Mouse (Mus musculus) gastrocnemius, postnatal 14 days (tissue): ENCODE results near the gene Olfr787. TPM values are rescaled to one million over a fixed set of nuclear protein-coding genes. Genes with fewer than 3 reads are reported as not detected.

Experiments
- DNase-seq: peaks from one replicate; pipeline ENCODE4 v3.0.0; 2021; ENCODE audit warnings: mixed read lengths
- intact Hi-C: fragments of 180-260 bp; cut with DNase I; formaldehyde crosslinking; loops from one replicate; pipeline ENCODE4 v1.15.1; 2025; ENCODE audit warnings: low total_unique reads
- long read RNA-seq, 2 experiments: library from polyadenylated mRNA; stranded (forward); transcript quantifications; one replicate each; pipeline ENCODE4 v2.0.0; 2021
- total RNA-seq, 2 experiments: library from RNA; stranded (reverse); gene quantifications; 2 replicates each; pipeline ENCODE4 v1.2.3; 2021

Olfr787 gene
- total RNA-seq: not detected
- long read RNA-seq, experiment 1: 0 reads
- long read RNA-seq, experiment 2: 0 reads

DNA sequence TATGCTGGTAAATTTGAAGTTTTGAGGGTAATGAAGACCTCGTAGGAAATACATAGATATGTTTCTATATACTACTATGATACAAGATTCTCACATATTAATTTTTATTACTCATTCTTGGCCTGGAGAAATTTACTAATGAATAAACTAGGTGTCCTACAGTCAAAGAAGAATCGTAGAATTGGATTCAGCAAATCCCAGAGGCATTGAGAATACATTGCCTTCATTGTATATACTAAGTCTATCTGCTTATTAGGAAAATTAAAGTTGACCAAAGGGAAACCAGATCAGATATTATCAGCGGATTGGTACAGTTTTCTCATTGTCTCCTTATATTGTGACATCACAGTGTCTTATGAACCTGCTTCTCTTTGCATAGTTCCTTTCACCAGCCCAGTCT, at the start of gene Olfr787:
Olfr787 (plus strand) TSS at position 301 of the 400 bp plus-strand sequence.
- DNase-seq: no peak
- intact Hi-C loops: no loop called here

DNA sequence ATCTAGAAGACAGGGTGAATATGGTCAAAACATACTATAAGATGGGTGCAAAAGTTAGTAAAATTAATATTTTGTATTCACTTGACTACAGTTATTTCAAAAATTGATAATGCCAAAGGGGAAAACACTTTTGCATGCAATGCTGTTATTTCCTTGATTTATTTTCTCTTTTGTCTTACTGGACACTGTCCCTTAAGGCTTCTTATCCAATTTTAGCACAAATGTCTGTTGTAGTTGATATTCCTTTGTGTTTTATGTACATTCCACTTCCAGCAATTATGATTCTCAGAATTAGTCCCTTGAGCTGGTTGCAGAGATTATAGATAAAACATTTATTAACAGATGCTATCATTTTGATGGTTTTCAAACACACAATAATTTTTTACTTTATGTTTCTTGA, 34.7 kb upstream of the Olfr787 start, which contains the start of gene Olfr786:
Olfr786 (plus strand) TSS at position 301 of the 400 bp plus-strand sequence.
- intact Hi-C loops: no loop called here
- DNase-seq: no peak

DNA sequence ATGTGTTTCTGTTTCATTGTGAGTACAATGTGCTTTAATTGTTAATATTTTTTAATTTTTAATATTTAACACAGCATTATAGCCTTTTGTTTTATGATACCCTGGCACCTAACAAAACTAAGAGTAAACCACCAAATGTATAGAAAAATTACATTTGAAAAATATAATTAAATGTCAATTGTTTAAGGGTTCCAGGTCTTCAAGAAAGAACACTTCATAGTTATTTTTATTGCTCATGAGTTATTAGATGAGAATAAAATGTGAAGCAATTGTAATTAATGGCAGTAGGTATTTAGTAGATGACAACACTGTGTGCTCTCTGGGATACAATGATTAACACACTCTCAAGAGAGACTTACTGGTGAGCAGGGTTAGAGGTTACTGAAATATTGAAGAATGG, 9.0 kb downstream of the Olfr787 start, which contains the start of gene Olfr788:
Olfr788 (plus strand) TSS at position 301 of the 400 bp plus-strand sequence.
- intact Hi-C loops: no loop called here
- DNase-seq: no peak

DNA sequence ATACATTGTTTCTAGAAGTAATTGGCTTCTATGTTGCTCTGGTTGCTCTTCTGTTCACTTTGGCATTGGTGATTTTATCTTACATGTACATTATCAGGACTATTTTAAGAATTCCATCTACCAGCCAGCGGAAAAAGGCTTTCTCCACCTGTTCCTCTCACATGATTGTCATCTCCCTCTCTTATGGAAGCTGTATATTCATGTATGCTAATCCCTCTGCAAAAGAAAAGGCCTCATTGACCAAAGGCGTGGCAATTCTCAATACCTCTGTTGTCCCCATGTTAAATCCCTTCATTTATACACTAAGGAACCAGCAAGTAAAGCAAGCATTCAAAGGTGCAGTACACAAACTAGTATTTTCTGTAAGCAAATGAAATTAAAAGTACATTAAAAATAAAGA, 11.6 kb downstream of the Olfr787 start:
- intact Hi-C loops: no loop called here

DNA sequence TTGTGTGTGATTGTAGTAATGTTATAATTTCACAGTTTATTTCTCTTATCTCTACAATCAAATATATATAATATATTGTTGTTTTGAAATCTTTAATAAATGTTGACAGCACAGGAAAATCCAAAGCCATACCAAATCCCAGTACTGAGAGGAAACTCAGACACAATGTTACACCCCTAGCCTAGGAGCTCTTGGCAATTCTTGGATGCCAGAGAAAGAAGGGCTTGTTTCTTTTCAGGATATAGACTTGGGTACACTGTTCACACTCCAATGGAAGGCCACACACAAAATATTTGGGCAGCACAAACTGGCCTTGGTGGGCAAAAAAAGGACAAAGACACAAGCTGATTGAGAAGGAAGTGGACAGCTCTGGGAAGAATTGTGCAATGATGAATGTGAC, 12.1 kb downstream of the Olfr787 start:
- intact Hi-C loops: no loop called here
- DNase-seq: no peak

More for the DNA sequence above, 11.6 kb downstream of the Olfr787 start:
- DNase-seq: no peak

DNA sequence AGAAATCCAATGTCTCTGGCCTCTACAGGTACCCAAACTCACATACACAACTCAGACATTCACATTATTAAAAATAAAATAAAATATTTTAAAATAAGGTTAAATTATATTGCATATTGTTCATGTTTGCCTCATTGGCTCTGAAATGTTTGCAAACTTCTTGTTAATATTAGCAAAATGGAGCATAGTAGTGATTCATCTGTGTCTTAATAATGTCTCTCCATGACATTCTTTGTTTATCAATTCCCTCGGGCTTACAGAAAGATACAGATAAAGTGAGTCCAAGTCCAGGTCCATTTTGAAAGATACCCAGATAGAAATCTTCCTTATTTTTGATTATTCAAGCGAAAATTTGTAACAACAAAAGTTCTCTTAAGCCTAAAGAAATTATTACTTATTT, 22.8 kb downstream of the Olfr787 start, which contains the start of gene Olfr789:
Olfr789 (plus strand) TSS at position 301 of the 400 bp plus-strand sequence.
- intact Hi-C loops: no loop called here

DNA sequence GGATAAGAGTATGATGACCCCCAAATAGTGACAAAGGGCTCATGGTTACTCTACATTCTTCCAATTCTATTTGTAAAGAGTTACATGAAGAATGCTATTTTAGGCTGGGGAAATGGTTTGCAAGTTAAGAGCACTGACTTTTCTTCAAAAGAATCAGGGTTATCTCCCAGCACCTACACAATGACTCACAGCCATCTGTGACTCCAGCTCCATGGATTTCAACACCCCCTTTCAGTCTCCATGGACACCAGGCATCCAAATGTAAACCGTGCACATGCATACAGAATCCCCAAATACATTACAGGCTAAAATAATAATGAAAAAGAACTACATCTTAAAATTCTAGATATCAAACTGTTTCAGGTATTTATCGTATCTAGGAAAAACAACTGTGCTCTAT, 28.4 kb downstream of the Olfr787 start:
- intact Hi-C loops: no loop called here
- no peak for DNase-seq

More for the DNA sequence above, 22.8 kb downstream of the Olfr787 start, which contains the start of gene Olfr789:
- DNase-seq: no peak

DNA sequence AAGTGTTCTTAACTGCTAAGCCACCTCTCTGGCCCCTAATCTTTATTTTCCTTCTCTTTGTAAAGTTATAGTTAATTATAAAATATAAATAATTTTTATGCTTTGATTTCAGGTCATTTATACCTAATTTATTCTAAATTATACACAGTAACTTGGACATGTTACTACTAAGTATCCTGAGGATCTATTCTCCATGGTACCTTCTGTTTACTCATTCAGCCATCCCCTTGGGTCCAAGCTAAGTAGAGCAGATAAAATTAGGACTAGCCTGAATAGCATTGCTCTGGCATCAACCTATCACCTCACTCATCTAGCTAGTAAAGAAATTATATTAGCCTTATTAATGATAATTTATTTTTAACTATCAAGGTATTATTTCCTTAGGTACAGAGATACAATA, 36.5 kb downstream of the Olfr787 start, which contains the start of gene Olfr790:
Olfr790 (plus strand) TSS at position 301 of the 400 bp plus-strand sequence.
- intact Hi-C loops: no loop called here
- DNase-seq: no peak

Other genes starting within 250 kb of the Olfr787 start
- gene Olfr774, start 225.7 kb upstream of the Olfr787 start, total RNA-seq: not detected
- gene Olfr775, start 213.4 kb upstream of the Olfr787 start, total RNA-seq: not detected
- not detected for gene Olfr776, start 202.7 kb upstream of the Olfr787 start, total RNA-seq
- not detected for gene Olfr777, start 190.4 kb upstream of the Olfr787 start, total RNA-seq
- gene Olfr780, start 143.7 kb upstream of the Olfr787 start, total RNA-seq: not detected
- gene Olfr781, start 133.0 kb upstream of the Olfr787 start, total RNA-seq: not detected
- gene Olfr782, start 113.0 kb upstream of the Olfr787 start, total RNA-seq: not detected
- gene Olfr784, start 77.8 kb upstream of the Olfr787 start, total RNA-seq: under 1 TPM in 1 of 2 experiments, not detected in 1; 0.06 TPM
- not detected for gene Olfr785, start 56.4 kb upstream of the Olfr787 start, total RNA-seq
- not detected for gene Olfr786, start 34.6 kb upstream of the Olfr787 start, total RNA-seq
- gene Olfr788, start 9.1 kb downstream of the Olfr787 start, total RNA-seq: not detected
- gene Olfr789, start 22.9 kb downstream of the Olfr787 start, total RNA-seq: not detected
- not detected for gene Olfr790, start 36.6 kb downstream of the Olfr787 start, total RNA-seq
- gene Olfr791, start 59.9 kb downstream of the Olfr787 start, total RNA-seq: not detected
- gene Olfr792, start 77.3 kb downstream of the Olfr787 start, total RNA-seq: not detected
- not detected for gene Olfr794, start 105.8 kb downstream of the Olfr787 start, total RNA-seq
- not detected for gene Olfr796, start 150.7 kb downstream of the Olfr787 start, total RNA-seq
- gene Olfr798, start 166.1 kb downstream of the Olfr787 start, total RNA-seq: not detected
- gene Olfr799, start 175.6 kb downstream of the Olfr787 start, total RNA-seq: not detected
- gene Olfr800, start 195.8 kb downstream of the Olfr787 start, total RNA-seq: not detected
- gene Olfr801, start 212.0 kb downstream of the Olfr787 start, total RNA-seq: not detected
- not detected for gene Olfr802, start 226.3 kb downstream of the Olfr787 start, total RNA-seq
- gene Olfr803, start 232.4 kb downstream of the Olfr787 start, total RNA-seq: not detected
- not detected for gene Olfr804, start 241.3 kb downstream of the Olfr787 start, total RNA-seq